Mouse (Mus musculus) liver (tissue): ENCODE measurements around the gene Cops3.
"Not testable (repeated sequence)": the region's sequence is repeated elsewhere in the genome, so short reads cannot be mapped to it uniquely, and the experiment has no call there.

ENCODE experiments used
- DNase-seq: peaks from one replicate; pipeline ENCODE4 v3.0.0-alpha.2; 2020; ENCODE audit warnings: mixed read lengths

Gene Cops3

DNA sequence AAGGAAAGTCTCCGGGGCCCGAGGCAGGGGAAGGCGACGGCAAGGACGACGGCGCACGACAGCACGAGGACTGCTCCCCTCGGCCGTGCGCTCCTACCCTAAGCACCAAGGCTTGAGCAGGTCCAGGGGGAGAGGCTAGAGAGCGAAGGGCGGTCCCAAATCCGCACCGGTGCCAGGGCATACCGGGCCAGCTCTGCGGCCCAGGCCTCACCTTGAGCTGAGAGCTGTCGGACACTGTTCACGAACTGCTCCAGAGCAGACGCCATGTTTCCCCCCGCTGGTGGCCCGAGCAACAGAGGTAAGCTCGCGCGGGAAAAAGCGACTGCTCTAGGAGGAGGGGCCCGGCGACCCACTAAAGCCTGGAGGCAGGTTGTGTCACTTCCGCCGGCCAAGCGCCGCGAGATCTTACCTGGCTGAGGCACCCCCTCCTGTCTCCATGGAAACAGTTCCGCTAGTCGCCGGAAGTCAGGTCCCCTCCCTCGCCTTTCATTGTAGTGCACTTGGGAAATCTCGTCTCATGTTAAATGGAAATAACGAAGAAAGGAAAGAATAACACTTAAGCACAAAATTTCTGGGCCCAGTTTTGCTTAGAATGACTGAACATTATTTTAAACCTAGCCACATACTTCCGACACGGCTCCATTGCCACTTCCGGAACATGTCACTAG lies at the start of gene Cops3:
Gene Cops3, minus strand, starts transcription at position 380 of the 668 bp plus-strand sequence.
- peak; percentile 95 for DNase-seq

DNA sequence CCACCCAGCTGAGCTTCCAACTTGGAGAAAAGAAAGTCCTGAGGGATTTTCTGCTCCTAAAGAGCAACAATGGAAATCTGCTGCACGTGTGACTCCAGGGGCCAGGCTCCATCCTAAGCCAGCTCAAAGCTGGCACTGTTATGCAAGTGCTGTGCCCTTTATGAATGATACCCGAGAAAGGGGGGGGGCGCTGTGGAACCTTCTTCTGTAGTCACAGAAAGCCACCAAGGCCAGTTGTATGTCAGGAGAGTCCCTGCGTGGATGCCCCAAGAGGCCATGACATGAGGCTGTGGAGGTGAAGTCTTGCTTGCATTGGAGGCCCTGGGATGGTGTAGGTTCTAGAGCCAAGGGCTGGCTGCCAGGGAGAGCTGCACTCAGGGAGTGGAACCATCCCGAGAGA lies 48.5 kb upstream of the Cops3 start:
- no peak for DNase-seq

DNA sequence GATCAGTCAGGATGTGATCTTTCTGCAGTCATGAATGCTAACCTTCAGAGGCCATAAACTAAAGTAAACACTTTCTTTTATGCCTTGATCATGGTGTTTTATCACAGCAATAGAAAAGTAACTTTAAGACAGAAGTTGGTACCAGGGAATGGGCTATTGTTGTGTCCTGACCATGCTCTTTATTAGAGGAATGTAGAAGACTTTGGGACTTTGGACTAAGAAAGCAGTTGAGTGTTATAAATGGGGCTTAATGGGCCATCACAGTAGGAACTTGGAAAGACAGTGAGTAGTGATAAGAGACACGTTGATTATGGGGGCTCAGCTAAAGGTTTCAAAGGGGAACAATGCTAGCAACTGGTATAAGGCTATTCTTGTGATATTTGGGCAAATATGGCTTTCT lies 47.3 kb upstream of the Cops3 start:
- no peak for DNase-seq

DNA sequence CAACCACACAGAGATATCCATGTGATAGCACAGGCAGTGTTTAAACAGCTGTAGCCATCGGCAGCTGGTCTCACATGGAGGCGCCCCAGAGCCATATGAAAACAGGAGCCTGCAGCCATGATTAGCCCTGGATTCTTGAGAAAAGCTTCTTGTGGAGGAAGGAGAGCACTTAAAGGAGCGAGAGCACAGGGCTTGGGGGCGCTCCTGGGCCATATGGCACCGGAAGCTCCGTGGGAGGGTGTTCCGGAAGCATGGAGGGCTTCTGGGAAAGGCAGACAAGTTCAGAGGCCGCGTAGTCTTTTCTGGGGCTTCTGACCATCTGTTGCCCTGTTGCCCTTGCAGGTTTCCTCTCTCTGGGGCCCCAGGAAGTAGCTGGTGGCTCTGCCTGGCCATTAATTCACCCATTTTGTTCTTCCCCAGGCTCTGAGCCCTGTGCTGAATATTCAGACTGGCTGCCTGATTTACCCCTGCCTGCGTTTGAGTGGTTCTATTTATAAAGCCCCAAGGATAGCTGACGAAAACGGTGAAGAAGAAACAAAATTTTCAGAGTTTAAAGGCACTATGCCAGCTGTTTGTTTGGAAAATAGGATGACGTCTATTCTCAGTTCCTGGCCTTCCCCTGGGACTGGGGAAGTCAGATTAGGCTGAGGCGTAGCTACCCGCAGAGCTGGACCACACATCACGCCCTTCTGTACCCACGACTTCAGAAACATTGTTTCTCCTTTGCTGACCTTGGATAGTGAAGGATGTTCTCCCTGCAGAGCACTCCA lies 45.8 kb upstream of the Cops3 start:
- peak; percentile 51 for DNase-seq

DNA sequence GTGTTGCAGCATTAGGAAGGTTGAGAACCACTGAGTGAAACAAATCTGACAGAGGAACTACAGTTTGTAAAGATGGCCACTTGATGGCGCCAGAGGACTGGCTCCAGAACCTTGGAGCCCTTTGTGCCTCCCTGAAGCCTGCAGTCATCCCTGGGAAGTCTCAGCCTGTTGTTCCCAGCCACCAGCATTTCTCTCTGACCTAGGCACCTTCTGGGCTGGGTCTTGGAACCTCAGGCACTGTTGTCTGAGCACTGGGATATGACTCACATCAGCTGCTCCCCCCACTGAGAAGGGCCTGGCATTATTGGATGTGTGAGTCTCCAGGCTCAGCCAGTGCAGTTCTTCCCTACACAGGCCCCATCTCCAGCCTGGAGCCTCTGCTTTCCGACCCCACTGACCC lies 40.4 kb upstream of the Cops3 start:
- peak; percentile 72 for DNase-seq

DNA sequence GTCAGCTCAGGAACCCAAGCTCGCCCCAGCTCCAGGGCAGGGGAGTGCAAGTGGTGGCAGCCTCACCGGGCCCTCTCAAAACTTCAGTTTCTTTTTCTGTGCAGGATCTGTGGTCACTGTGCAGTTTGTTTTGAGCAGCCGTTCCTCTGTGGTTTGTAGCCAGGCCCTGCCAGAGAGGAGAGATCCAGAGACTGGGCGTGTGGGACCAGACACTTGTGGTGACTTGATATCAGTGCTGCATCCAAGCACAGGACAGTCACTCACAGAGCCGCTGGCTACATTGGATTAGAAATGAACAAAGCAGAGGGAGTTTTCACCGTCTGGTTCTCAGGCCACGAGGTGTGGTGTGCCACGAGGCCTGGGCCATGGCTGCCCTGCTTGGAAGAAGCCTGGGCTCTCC lies 32.5 kb upstream of the Cops3 start:
- no peak for DNase-seq

DNA sequence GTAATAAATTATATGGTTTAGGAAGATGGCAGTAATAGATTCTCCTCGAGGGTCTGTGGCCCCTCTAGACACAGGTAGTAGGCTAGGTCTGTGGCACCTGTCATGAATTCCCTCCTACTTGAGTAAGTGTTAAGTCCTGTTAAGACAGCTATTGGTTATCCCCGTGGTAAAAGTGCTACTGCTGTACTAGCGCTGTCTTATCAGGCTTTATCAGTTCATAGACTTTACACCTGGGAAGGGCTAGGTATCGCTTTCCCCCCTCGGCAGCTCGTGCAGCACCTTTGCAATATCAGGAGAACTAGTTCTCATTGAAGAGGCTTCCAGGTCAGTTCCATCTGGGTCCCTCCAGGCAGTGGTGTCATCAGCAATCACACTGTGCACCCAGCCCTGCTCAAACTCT lies 24.7 kb upstream of the Cops3 start:
- DNase-seq = no peak

DNA sequence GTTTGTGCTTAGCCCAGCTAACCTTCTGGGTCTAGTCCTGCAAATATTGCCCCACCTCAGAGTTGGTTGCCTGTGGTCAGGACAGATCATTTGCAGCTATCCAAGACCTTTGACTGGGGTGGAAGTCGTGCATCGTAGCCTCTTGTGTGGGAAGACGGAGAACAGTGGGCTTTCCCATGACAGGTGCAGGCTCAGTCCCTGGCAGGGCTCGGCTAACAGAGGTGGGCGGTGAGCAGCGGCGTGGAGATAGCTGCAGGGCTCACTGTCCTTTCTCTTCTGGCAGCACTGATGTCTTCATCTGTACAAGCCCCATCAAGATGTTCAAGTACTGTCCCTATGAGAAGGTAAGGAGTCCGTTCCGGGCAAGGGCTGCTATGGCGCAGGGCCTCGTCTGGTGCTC lies 20.8 kb upstream of the Cops3 start:
- DNase-seq = no peak

DNA sequence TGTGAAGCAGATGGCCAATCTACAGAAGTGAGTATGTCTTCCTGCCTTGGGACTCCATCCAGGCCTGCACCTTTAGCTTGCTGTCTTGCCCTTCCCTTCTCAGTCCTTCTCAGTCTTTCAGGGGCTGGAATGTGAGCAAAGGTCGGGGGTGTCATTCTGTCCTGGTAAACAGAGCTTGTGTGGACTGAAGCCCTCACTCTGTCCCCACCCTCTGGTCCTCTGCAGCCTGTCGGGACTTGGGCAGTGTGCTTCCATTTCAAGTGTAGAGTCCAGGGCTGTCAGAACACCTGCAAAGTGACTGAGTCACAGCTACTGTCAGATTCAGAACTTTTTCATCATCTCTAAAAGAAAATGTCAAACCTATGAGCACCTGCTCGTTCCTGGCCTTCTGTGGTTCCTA lies 13.2 kb upstream of the Cops3 start:
- DNase-seq = no peak

DNA sequence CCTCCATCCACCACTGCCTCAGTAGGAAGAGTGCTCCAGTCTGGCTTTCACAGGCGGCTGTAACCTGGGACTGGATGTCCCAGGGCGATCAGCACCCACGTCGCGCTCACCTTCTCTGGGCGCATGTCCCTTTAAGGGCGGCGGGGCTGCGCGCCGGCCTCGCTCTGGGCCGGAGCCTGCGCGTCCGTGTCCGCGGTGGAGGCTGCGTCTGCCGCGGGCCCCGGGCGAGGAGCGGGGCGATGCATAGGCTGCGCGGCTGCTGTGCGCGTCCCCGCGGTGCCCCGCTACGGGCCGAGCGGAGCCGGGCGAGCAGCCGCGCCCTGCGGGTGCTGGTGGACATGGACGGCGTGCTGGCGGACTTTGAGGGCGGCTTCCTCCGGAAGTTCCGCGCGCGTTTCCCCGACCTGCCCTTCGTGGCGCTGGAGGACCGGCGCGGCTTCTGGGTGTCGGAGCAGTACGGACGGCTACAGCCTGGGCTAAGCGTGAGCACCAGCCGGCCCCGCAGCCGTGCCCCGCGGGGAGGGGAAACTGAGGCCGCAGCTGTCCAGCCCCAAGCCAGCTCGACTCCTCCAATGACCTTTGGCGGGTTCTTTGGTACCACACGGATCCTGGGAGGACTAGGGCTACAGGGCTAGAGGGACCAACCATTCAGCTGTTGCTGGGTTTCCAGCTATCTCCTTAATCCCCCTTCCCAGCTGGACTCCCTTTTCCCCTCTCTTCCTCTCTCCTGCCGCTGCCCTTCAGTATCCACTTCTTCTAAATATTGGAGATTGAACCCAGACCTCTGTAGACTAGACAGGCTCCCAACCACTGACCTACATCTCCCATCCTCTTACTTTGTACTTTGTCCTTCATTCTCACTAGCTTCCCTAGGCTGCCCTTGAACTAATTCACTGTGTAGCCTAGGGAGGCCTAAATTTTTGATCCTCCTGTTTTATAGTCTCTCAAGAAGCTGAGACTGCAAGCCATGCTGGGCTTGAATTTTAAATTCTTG lies 8.6 kb upstream of the Cops3 start:
- peak; percentile 77 for DNase-seq

DNA sequence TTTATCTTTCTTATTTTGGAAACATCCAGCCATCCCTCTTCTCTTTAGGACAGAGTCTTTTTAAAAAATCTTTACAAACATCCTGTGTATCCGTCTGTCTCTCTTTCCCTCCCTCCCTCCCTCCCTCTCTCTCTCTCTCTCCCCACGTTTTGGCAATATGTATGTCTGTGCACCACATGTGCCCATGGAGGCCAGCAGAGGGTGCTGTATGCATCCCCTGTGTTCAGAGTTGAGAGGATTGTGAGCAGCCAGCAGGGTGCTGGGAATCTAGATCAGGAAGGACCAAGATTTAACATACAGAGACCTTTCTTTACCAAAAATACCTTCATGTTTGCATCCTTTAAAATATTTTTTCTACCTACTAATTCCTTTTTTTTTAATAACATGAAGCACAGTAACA lies 7.5 kb upstream of the Cops3 start:
- DNase-seq = peak; percentile 74

DNA sequence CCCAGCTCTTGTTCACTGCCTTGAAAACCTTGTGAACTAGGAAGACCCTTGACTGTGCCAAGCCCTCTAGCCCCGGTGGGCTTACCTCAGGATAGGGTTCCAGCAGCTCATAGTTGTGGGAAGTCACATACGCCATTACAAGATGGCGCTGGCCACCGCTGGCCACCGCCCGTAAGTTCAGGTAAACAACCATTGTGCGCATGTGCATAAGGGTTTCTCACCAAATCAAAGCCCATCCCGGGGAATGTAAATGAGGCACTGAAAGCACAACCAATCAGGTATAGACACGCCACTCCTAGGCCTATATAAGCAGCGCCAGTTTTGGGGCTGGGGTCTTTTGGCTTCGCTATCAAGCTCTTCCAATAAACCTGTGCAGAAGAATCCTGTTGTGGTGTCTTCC lies 6.7 kb upstream of the Cops3 start:
- DNase-seq = no peak

DNA sequence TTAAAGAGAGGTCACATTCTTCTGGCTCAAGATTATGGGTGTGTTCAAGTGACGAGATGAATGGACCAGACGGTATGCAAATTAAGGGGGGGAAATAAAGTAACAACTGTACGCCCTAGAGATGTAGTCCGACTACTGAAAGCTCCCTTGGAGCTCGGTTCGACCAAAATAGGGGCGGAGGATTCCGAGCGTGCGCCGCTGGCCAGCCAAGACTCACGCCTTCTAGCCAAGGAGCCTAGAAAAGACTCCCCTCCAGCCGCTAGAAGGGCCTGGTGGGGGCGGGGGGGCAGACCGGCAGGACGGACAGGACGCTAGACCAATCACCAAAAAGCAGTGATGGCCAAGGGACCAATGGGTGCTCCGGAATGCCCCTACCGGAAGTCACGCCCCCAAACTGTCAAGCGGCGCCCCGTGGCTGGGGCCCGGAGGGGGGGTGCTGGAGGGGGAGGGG lies 605 bp downstream of the Cops3 start, which contains the start of gene Nt5m:
Gene Nt5m, plus strand, starts transcription at position 440 of the 451 bp plus-strand sequence.
- DNase-seq = peak; percentile 95

DNA sequence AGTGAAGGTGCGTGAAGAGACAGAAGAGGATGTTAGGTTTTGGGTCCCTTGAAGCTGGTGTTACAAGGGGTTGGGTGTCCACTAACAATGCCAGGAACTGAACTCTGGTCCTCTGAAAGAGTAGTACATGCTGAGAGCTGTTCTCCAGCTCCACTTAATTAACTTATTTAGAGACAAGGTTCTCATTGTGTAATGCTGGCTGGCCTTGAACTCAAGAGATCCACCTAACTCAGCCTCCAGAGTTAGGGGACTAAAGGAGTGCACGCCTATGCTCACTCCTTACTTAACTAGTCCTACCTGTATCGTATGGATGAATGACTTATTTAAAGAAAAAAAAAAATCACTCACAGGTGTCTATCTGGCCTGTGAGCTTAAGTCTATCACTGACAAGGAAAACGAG lies 1.2 kb downstream of the Cops3 start:
- DNase-seq = no peak

DNA sequence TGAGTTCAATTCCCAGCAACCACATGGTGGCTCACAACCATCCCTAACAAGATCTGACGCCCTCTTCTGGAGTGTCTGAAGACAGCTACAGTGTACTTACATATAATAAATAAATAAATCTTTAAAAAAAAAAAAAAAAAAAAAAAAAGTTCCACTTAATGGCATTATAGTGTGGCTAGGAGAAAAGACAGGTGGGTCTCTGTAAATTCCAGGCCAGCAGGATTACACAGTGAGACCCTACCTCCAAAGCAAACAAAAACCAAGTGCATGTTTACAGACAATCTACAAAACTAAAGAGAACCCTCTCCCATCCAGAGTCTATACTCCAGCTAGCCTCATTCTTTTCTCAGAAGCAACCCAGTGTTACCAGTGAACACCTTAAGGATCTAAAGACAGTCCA lies 1.8 kb downstream of the Cops3 start:
- not testable (repeated sequence) for DNase-seq

DNA sequence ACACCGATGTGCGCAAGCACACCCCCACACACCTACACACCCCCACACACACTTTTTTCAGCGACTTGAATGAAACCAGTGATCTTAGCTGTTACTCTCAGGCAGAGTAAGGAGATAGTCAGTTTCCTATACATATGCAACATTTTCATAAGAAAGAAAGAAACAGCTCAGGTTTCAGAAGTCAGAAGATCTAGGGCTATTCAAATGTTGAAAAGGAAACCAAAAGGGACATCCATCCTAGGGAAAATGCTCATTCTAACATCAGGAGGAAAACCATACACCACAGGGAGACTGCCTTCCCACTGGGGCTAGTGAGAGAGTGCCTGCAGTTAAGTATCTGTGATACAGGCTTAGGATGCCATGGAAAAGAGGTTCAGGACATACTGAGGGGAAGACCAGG lies 18.0 kb downstream of the Cops3 start:
- no peak for DNase-seq

DNA sequence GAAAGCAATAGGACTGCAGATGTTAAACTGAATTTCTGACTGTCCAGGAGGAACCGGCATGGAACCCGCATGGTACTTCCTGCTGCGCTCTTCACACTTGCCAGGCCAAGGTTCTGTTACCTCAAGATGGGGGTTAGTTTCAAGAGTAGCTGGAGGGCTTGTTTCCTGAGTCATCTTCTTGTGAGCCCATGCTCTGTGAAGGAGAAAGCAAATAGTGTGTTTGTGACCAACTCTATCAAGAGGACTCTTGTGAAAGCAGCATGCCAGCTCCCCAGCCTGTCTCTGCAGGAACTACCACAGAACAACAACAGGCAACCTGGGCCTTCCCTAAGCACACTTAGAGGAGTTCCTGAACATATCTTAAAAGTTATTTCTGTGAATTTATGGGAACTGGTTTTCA lies 21.7 kb downstream of the Cops3 start:
- no peak for DNase-seq

DNA sequence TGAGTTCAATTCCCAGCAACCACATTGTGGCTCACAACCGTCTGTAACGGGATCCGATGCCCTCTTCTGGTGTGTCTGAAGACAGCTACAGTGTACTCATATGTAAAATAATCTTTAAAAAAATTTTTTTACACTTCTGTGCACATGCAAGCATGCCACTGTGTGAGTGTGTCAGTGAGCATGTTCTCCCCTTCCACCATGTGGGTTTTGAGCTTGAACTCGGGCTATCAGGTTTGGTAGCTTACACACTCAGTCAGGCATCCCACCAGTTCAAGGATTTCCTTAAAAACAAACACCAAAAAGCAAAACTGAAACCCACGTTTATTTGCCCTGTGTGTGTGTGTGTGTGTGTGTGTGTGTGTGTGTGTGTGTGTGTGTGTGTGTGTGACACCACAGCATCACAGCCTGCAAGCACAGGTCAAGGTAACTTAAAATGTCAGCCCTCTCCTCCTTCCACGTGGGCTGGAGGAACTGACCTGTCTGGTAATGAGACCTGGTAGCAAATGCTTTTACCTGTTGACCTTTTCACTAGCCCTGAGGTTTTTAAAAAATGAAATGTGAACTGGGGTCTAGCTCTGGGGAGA lies 24.1 kb downstream of the Cops3 start:
- DNase-seq = no peak

DNA sequence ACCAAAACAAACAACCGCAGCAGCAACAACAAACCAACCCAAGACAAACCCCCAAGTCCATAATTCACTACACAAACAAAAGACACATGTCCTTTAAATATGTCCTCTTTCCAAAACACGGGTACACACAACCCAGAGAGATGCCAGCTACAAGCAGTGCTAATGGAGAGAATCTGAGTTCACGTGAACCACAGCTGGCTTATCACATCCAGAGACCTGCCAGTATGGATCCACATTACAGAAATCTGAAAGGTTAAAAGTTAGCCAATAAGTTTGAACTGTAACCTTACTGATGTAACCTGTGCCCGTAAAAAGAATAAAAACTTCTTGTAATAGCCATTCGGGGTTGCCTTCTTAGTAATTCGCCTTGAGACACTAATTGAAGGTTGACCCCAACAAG lies 24.7 kb downstream of the Cops3 start:
- no peak for DNase-seq

DNA sequence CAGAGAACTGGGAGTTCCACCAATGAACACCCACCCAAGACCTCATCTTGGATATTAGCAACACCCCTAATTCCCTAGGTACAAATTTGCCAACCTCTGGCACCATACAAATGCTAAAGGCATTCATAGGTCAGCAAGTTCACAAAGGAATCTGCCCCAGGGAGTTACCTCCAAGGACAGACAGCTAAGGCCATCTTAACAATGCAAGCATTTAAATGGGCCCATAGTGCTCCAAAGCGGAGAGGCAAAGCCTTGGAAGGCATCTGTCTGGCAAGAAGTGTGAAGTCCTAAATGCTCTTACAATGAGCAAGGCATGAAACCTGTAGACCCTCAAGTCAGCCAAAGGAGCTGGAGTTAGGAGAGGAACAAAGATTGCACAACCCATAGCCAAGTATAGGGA lies 25.3 kb downstream of the Cops3 start:
- DNase-seq = no peak

DNA sequence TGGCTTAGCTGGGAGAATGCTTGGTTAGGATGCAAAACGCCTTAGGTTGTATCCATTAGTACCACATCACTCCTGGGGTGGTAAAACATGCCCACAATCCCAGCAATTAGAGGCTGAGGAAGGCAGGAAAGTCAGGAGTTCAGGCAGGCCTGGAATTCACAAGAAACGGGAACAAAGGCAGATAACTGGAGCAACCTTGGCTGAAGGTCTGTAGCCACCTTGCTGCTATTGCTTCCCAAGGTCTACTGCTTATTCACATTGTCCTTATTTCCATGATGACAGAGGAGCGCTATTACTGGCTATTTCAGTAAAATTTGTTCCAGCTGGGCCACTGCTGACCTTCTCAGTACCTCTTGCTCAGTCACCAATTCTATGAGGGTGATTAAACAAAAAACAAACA lies 26.4 kb downstream of the Cops3 start:
- no peak for DNase-seq

DNA sequence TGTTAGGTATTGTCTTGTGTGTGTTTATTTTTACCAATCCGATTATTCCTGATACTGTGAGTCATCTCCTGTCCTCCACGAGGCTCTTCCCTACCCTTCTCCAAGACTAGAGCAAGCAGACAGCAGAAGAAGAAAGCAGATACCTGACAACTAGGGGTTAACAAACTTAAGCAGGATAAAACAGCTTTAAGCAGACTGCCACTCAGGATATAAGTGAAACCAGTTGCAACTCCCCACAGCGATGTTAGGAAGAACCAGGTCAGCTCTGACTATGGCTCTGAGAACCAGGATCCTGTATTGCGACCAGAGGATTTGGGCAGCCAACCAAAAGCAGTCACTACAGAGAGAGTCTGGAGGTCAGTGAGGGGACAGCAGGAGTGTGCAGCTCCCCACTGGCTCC lies 28.4 kb downstream of the Cops3 start:
- no peak for DNase-seq
